Mouse (Mus musculus): ENCODE data around the gene Sim2.

Gene Sim2

GRCm38 (mm10) chr16:94084711-94085602, at the start of gene Sim2:
Gene Sim2 (plus strand): TSS chr16:94084931.
- peak; percentile 63 to 84 for DNase-seq

- DNase-seq, result no peak
Observed at GRCm38 (mm10) chr16:94037280-94037679, 47.5 kb upstream of the Sim2 start.

DNA sequence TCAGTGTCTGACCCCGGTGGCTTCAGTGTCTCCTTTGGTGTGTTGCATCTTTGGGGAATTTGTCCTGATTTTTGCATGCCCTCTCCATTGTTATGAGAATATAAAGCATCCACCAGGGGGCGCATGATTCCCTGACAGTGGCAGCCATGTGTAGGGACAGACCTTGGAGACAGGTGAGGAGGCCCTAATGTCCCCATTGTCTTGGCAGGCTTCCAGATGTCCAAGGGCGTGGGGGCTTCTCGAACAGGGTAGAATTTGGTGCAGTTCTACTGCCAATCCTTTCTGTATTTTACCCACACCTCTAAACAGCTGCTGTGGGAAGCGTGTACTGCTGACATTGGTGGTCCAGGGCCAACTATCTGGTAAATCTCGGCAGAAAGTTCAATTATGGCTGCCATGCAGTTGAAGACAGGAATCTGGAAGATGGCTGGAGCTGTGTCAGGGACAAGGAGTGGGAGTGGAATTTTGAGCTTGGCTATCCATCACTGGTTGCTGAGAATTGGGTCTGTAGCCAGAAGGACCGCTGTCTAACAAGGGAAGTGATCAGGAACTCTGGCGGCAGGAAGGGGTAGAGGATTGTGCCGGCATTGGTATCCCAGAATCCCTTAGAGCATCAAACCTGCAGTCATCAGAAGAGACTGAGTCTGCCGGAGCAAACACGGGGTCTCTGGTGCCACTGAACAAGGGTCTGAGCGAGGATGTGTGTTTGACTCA, 46.3 kb upstream of the Sim2 start:
- DNase-seq, result peak; percentile 53 to 84

GRCm38 (mm10) chr16:94038986-94039341, 45.8 kb upstream of the Sim2 start:
- DNase-seq, result no peak

GRCm38 (mm10) chr16:94040485-94040884, 44.2 kb upstream of the Sim2 start:
- peak in 1 of 2 experiments; percentile 29 for DNase-seq

DNA sequence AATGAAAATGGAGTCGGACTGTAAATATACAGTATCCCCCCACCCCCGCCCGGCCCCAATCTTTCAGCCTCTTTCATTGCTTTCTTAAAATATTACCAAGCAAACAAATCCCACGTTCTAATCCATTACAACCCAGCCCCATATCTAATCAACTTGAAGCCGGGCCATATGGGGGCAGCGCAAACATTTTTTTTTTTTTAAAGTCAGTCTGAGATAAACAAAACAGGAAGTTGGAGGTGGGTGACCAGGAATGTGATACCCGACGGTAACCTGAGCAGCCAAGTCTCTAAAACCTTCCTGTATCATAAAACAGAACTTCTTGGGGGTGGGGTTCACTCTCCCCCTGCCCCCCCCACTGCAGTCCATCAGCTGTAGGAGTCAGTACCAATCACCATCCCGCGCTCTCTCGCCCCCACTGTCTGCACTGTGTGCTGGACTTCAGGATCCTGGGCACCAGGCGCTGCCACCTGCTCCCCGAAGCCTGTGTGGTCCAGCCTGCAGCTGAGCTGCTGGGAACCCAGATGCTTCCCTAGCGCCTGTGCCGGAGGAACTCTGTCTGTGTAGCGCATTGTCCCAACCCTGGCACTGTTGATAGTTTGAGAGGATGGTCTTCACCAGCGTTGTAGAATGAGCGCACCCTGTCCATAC, 43.5 kb upstream of the Sim2 start:
- DNase-seq, result no peak

DNA sequence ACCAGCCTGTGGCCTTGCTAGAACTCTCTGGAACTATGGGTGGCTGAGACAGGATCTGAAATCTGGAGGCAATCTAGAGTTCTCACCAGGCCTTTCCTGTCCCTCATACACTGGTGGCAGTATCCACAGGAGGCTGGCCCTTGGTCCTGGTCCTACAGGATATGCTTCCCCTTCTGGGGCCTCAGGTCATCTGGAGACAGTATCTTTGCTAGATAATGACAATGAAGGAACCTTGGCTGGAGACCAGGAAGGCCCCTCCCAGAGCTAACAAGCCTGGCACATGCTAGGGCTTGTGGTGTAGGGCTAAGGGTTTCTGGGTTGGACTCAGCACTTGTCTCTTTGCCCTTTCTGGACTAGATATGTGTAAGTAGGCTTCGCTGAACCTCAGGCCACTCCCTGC, 40.9 kb upstream of the Sim2 start:
- DNase-seq, result no peak

DNA sequence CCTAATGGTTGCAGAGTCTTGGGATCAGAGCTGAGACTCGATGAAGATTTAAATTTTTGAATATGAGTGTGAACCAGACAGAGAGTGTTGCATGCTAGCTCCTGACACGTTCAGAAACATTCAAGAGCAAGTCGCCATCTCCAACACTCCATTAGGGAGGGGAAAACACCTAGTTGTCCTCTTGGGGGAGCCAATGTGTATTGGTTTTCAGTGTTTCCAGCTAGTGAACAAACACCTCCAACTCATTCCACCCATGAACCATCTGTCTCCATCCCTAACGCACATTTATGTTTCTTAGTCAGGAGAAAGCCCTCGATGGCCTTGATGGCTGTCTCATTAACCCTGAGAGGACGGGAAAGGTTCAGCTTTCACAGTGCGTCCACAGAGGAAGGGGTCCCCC, 39.7 kb upstream of the Sim2 start:
- no peak for DNase-seq

- no peak for DNase-seq
Observed at GRCm38 (mm10) chr16:94050368-94050767, 34.4 kb upstream of the Sim2 start.

- DNase-seq, result no peak
Observed at GRCm38 (mm10) chr16:94055176-94055575, 29.6 kb upstream of the Sim2 start.

GRCm38 (mm10) chr16:94055576-94055975, 29.2 kb upstream of the Sim2 start:
- no peak for DNase-seq

GRCm38 (mm10) chr16:94059820-94060219, 24.9 kb upstream of the Sim2 start:
- DNase-seq, result peak in 1 of 2 experiments; percentile 27

DNA sequence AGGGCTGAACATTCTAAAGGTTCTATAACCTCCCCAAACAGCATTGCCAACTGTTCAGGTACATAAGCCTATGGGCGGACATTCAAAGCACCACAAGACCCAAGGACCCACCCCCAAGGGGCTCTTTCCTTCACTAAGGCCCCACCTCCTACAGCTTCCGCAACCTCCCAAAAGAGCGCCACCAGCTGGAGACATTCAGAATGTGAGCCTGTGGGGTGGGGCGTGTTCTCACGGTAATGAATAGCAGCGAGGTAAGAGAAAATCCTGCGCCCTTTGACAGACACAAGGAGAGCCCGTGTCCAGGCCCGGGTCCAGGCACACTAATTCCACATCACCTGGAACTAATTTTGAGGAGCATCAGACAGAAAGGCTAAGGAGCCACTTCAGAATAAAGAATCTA, 20.5 kb upstream of the Sim2 start:
- no peak for DNase-seq

GRCm38 (mm10) chr16:94065728-94066674, 18.7 kb upstream of the Sim2 start:
- no peak for DNase-seq

DNA sequence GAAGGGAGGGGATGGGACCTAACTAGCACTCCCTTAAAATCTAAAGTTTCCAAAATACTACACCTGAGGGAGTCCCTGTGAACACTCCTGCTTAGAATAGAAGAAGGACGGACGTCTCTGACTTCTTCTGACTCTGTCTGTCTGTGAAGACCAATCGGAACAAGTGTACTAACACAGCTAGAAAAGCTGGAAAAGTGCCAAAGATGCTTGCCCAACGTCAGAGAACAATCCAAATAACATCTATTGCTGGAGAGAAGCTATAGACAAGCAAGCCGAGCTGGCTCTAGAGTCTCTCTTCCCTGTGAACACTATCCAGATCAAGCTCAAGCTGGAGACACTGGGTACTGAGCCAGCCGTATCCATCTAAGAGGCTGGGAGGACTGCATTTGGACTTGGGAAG, 18.0 kb upstream of the Sim2 start:
- no peak for DNase-seq

DNA sequence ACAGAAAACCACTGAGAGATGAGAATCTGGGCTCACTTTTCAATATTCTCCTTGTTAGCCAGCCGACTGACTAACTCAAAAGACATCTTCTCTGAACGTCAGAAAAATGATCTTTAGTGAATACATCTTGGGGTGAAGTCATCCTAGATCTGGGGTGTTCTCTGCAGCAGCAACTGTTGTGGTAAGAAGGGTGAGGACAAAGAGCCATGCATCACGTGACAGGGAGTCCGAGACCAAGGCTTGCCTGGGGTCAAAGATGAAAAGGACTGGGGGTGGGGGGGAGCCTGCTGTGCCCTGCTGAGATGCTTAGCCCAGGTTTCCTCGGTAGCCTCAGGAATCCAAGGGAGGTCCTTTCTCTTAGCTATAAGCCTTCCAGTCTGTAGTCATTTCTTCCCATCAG, 17.5 kb upstream of the Sim2 start:
- DNase-seq, result no peak

DNA sequence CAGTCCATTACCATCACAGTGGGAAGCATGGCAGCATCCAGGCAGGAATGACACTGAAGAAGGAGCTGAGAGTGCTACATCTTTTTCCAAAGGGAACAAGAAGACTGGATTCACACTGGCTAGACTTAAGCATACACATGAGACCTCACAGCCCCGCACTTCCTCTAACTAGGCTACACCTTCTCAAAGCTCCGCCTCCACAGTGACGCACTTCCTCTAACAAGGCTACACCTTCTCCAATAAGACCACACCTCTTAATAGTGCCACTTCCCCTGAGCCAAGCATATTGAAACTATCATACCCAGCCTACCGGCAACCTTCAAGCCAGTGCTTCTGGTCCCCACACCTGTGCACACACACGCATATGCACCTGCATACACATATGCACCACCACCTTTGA, 15.7 kb upstream of the Sim2 start:
- no peak for DNase-seq

DNA sequence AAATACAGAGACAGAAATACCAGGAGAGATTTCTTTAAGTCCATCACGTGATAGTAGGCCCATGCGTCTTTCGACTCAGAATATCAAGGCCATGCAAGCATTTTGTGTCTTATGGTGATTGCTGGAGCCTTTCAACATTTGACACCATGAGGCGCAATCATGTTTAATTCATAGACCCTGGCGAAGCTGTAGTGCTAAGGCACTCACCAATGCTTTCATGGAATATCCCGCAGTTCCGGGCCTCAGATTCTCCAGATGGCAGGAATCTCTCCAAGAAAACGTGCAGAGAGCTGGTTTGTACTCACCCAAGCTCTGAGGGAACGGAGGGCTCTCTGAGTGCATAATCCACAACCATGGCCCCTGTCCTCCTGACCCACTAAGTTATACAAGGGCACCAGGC, 13.8 kb upstream of the Sim2 start:
- DNase-seq, result no peak

DNA sequence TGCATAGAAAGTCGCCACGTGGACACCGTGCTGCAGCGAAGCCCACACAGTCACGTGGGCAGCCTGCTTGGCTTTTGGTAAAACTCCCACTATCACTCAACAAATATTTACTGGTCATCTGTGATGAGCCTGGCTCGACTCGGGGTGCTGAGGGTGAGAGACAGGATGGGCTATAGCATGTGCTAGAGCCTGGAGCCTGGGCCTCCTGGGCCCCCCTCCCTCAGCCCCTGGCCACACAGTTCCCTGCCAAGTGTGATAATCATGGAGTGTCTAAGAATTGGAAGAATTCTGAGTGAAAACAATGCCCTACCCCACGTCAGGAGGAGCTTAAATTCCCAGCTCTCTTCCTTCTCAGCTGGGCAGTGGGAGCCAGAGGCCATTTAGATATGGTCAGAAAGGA, 13.3 kb upstream of the Sim2 start:
- no peak for DNase-seq

- DNase-seq, result peak; percentile 55 to 78
Observed at GRCm38 (mm10) chr16:94075362-94076027, 9.2 kb upstream of the Sim2 start.

- no peak for DNase-seq
Observed at GRCm38 (mm10) chr16:94078318-94079074, 6.2 kb upstream of the Sim2 start.

All from kidney, postnatal 36 days (tissue).